Mouse (Mus musculus) neutrophil, adult 5-6 weeks (primary cell): ENCODE results near the gene Pus7l. TPM values are rescaled to one million over a fixed set of nuclear protein-coding genes. Genes with fewer than 3 reads are reported as not detected.
A peak's percentile ranks its signal among the peaks of the same experiment; 100 is the strongest.
"Not testable (repeated sequence)": the region's sequence is repeated elsewhere in the genome, so short reads cannot be mapped to it uniquely, and the experiment has no call there.

ENCODE experiments used
- ATAC-seq: fragments of 151-379, 151-347 bp; 2 replicates; pipeline ENCODE4 v1.8.0; 2017; ENCODE audit warnings: mild to moderate bottlenecking, moderate TSS enrichment; ENCODE audit not compliant: insufficient number of reproducible peaks, poor library complexity, low FRiP score, severe bottlenecking; ENCODE audit errors: extremely low read depth
- total RNA-seq: library from RNA; stranded (forward); fragments of 200-1000 nt; gene quantifications from 2 replicates; pipeline ENCODE4 v1.2.3, GENCODE M21; 2017

The Pus7l gene
- total RNA-seq, 1 experiment from 2014 or later, result 4.5 TPM

DNA sequence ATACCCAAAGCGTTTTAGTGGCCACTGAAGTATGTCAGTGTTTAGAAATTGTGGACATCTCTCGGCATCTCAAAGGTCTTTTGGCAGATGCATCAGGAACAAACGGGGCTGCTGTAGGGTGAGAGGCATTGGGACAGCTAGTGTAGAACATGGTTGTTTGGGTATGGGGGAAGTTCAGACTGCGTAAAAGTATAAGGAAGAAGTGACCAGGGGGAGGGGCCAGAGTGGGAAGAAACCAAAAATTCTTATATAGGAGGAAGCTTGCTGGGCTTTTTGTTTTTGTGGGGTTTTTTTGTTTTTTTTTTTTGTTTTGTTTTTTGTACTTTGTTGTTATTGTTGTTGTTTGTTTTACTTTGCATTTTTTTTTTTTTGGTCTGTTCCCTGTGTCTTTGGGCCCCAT is 1.5 kb upstream of the Pus7l start:
- ATAC-seq, result no peak

DNA sequence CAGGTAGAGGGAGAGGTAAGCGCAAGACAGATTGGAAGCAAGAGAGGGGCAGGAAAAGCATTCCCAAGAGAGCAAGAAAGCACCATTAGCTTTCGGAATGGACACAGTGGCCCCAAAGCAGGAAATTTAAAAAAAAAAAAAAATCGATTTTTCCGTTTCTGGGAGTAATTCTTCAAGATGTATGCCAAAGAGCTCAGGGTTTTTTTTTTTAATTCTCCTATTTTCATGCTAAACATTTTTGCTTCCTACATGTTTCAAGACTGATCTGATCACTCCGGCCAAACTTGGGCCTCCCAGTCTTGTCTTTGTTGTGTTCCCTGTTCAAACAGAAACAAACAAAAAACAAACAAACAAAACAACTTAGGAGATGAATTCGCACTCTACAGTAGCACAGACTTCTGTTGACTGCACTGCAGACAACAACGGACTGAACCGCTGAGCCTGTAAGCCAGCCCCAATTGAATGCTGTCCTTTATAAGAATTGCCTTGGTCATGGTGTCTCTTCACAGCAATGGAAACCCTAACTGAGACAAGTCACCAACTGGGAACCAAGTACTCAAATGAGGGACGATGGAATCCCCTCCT is 797 bp upstream of the Pus7l start:
- no peak for ATAC-seq

DNA sequence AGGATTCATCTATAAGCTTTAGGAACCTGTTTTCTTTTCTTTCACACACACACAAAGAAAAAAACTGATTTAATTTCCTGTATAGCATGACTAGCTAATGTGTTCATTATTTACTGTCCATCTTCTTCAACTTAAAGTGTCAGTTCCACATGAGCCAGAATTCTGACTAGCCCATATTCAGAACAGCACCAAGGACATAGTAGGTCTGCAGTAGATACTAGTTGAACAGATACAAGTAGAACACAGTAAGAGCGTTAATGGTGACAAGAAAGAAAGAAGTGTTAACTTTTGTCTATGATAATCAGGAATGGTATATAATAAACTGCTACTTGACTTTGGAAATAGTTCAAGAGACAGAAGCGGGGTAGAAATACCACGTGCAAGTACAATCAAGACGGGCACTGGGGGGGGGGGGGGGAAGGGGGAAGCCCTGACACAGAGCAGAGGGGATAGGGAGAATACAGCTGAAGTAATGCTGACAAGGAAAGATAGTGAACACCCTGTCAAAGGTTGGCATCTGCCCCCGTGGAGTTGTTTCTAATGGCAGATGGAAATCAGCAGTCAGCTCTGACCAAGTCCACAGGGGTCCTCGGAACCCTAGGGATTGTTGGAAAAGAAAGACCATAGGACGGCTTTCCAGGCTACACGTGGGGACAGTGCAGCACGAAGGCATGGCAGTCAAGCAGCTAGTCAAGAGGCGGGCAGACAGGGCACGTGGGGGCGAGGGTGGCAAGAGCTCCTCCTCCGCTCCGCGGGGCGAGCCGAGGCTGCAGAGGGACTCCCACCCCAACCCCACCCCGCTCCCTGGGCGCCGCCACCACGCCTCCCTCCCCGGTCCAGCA is 559 bp downstream of the Pus7l start:
- peak; percentile 60 for ATAC-seq

DNA sequence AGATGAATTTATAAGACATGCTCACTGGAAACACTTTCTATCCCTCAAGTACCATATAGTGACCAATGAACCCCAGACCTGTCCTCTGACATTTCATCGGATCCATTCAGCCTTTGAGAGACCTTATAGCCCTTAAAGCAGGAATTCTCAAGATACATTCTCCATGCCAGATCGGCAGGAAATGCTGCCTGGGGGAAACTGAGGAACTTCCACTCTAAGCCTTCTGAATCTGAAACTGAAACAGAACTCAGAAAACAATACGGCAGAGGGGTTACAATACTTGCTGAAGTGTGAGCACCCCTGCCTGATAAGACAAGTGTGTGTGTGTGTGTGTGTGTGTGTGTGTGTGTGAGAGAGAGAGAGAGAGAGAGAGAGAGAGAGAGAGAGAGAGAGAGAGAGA is 4.1 kb downstream of the Pus7l start:
- no peak for ATAC-seq

DNA sequence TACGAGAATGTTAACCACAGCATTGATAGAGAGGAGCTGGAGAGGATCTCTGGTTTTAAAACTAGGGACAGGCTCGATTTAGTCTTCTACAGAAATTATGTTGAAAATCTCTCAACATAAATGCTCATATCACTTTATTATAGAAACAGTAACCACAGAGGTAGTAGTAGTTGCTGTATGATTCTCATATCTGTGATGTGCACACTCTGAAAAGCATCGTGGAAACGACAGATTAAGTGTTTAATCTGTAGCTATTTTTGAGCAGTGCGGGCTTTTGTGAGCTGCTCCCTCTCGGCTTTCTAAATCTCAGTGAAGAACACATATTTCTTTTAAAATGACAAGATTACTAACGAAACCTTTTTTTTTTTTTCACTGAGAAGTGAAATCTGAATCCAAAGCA is 7.8 kb downstream of the Pus7l start:
- ATAC-seq, result no peak

DNA sequence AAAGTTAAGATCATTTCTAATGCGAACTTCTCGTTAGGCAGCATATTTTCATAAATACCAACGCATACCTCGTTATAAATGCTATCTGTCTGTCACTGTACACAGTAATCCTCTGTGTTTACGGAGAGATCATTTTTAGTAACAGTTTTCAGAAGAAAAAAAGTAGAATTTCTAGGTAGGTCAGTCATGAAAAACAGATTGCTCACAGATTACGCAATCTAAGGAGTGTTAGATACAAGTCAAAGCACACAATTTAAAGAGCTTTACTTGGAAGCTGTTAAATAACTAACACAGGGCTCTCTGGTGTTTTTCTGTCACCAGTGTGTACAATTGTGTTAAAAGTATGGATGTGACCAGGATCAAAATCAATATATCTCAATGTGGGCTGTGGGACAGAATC is 10.4 kb downstream of the Pus7l start:
- no peak for ATAC-seq

DNA sequence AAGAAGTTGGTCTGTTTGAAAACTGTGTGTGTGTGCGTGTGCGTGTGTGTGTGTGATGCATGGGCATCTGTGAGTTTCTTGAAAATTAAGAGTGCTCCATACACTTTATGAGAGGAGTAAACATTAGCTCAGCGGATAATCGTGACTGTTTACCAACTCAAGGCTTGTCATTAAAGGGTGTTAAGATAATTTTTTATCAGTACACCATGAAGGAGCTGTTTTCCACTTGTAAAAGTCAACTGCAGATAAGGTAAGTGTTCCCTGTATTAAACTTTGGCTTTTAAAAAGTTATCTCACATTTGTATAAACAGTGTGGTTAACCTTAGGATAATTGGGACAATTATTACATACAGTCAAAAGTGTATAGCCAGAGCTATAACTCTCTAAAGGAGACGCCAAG is 11.0 kb downstream of the Pus7l start:
- no peak for ATAC-seq

DNA sequence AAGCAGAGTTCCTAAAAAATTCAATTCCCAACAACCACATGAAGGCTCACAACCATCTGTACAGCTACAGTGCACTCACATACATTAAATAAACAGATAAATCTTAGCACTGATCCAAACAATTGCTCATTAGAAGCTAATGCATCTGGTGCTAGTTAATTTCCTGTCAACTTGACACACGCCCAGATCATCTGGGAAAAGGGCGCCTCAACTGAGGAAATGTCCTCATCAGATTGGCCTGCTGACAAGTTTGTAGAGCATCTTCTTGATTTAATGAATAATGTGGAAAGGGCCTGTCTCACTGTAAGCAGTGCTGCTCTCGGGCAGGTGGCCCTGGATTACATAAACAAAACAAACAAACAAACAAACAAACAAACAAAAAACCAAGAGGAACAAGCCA is 12.8 kb downstream of the Pus7l start:
- no peak for ATAC-seq

DNA sequence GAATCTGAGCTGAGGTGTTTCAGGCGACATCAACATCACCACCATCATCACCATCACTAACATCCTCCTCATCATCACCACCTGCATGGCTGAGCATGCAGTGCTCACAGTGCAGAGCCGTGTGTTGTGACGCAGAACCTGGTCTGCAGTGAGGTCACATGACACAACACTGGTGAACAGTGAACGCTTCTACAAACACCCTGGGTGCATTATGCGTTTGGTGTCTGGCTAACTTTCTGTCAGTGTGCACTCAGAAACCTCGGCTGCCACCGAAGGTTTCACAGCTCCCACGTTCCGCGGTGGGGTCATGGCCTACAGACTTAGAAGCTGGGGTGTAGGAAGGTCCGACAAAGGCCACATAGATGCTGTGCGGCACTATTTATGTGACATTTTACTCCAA is 18.4 kb downstream of the Pus7l start:
- no peak for ATAC-seq

DNA sequence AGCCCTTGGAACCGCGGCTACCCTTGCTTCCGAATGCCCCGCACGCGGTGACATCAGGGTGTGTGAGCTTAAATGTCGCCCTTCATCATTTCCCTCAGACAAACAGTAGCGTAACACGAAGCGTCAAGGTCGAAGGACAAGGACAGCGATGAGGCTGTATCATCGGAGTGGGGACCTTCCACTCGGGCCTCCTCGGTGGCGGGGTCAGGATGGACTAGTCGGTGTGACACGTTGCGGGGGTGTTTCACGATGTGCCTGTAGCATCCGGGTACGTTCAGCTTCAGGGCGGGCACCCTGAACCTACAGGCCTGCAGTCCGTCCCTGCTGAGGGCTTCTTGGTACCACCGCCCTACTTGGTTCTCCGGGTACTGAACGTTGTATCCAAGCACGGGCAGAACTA is 20.1 kb downstream of the Pus7l start:
- ATAC-seq, result no peak

DNA sequence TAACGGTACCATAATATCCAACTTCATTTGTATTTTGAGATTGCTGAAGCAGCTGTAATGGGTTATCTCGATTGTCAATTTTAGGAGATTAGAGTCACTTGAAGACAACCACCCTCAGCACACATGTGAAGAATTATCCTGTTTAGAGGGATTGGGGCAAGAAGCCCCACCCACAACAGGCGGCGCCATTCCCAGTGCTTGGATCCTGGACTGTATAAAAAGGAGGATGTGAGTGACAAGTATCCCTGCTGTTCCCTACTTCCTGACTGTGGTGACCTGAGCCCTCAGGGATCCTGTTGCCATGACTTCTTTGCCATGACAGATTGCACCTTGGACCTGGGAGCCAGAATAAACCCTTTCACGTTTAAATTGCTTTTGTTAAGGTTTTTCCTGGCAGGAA is 22.4 kb downstream of the Pus7l start:
- no peak for ATAC-seq

DNA sequence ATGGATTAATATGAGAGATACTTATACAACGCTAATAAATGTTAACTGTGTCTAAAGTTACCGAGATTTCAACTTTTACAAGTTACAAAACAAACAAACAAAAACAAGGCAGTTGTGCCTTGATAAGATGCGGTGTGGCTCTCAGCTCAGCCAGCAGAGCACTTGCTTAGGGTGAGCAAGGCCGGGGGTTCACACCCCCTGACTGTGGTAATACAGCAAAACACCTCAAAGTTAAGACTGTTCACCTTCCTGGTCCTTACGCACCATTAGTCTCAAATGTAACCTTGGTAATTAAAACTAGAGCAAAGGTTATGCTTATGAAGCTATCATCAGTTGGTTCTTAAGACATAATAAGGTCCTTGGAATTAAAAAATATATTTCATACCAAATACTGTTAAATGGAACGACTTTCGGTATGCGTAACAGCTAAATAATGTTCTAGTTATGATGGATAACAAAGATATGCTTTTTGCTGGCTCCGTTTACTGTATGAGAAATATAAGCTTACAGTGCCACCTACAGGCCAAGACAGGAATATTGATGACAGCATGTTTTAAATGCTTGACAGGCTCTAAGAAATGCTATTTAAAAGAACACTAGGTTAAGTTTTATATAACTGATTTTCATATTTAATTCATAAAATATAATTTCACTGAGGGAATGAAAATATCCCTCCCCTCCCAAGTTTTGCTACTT is 23.0 kb downstream of the Pus7l start:
- peak; percentile 75 for ATAC-seq

DNA sequence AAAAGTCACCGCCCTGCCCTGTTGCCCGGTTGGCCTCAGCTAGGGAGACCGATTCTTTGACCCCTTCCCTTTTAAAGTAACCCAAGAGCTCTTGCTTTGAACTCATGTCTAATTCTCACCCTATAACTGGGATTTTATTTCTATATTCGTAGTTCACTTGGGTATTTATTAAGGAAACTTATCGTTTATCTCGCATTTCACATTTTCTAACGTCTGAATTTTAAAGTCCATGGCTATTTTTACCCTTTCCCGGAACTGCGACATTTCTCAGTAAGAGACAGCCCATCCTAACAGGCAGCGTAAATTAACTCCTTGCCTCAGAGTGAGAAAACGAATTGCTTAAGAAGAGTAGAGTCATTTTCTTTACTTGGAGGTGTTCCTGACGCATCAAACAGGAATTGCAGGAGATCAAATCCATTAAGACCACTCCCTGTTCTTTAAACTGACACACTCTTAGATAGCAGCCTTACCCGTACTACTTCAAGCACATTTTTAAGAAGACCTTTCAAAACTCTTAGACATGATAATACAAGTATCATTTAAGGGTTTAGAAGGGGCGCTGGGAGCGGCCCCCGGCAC is 25.3 kb downstream of the Pus7l start:
- no peak for ATAC-seq

DNA sequence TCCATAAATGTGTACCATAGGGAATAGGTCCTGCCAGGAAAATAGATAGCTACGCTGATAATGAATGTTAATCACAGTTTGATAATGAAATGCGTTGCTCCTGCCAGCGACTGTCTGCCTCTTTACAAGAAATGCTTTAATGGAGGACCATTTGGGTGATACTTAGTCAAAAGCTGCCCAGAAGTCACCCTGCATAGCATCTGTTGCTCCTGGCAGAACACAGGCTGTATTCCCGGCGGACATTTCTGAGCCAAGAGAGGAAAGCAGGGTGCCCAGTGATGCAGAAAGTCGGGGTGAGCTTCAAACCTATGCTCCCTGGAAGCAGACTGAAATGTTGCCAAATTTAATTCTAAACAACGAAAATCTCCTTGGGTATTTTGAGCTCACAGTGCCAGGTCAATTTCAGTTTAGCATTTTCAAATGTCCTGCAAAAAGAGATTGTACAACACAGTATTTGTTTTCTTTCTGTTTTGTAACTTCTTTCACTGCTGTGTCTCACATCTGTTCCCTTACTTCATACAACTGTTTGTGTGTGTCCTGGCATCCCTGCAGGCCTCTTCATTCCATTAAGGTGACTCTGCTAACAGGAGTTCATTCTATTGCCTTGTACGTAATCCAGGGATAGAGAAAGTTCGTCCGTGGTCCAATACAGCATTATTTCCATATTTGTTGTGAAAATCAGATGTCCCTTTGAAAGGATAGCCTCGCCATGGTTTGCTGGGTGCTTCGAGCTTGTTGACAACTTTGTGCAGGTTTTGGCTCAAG is 39.7 kb downstream of the Pus7l start:
- no peak for ATAC-seq

DNA sequence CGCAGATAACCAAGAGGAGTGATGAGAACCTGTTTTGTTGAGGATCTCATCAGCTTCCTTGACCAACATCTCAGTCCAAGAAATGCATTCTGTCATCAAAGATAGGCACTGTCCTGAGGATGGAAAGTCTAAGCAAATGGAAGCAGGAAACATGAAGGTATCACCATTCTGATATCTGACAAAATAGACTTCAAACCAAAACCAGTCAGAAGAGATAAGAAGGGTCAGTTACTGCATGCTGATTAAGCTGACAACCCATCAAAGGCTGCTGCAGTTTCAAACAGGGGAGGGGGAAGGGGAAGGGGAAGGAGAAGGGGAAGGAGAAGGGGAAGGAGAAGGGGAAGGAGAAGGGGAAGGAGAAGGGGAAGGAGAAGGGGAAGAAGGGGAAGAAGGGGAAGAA is 44.1 kb downstream of the Pus7l start:
- ATAC-seq, result no peak

DNA sequence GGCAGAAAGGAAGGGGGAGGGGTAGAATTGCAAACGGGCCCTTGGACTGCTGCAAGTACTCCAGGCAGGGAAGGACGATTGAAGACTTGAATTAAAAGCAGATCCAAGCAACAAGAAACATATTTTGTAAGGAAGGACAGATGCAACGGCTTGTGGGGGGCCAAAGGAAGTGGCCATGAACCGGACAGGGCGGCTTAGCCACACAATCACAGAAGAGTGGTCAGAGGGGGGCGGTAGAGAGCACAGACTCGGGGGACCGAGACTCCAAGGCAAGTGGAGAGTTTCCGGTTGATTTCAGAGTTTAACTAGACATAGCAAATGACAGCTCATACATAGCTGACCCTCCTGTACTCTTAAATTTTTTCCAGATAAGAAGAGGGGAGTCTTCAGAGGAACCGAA is 47.4 kb downstream of the Pus7l start:
- ATAC-seq, result no peak

DNA sequence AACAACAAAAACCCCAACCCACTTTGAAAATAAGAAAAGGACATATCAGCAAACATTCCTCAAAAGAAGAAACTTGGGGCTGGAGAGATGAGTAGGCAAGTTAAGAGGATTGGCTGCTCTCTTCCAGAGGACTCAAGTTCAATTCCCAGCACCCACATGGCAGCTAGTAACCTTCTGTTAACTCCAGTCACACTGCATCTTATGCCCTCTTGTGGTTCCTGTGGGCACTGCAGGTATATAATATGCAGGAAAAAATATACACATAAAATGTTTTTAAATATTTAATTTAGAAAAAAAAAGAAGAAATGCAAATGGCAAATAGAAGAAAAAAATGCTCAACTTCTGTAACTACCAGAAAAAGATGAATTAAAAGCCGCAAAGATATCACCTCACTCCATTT is 48.9 kb downstream of the Pus7l start:
- no peak for ATAC-seq

DNA sequence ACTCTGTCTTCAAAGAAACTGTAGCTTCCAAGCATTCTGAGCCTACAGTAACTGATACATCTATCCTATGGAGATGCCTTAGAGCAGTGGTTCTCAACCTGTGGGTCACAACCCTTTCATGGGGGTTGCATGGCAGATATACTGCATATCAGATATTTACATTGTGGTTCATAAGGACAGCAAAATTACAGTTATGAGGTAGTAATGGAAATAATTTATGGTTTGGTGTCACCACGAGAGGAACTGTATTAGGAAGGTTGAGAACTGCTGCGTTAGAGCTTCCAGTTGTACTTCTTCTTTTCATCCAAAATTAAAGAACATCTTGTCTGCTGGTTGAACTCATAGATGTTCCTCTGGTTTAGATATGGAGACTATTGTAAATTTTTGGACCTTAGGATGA is 53.9 kb downstream of the Pus7l start:
- ATAC-seq, result no peak

DNA sequence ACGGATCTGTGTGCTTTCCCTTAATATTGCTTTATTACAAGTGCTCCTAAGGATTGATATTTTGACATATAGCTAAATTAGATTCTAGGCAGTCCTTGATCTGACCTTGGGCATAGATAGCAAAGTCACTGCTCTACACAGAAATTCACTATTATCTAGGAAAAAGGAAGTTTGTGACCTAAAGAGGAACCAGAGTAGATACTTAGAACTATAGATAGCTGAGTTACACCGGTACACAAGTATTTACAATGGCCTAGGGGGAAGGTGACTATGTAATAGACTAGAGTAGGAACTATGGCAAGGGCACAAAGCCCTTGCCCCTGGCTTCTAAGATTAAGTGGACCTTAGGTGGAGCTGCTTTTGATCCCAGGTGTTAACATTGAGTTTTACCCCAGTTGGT is 55.3 kb downstream of the Pus7l start:
- ATAC-seq, result not testable (repeated sequence)
